Mouse (Mus musculus): ENCODE measurements at regions not wholly inside any gene's neighbourhood (a gene's known extent, or its start where the extent isn't known, plus 50 kb on each side); places are given as distances from the start of the nearest gene placed in this dataset.

- TF ChIP-seq POLR2A (IDR thresholded peaks at IDR 0.05; ENCODE audit: borderline replicate concordance, extremely low read depth, low read depth, low read length) (no peak), CTCF (IDR thresholded peaks at IDR 0.05; ENCODE audit: insufficient read depth, low read length) (no peak)
These were observed 279.1 kb upstream of the Zfp64 start for GRCm38 (mm10) chr2:169234368-169235070.
